Mouse (Mus musculus): ENCODE results near the gene Treml4. TPM values are rescaled to one million over a fixed set of nuclear protein-coding genes. Genes with fewer than 3 reads are reported as not detected.

Treml4 gene
- polyA plus RNA-seq (2015; fragmentation: Nextera tagmentation; extraction: Ambion mirVana): 0.17 and 0.59 TPM in 2 replicates

DNA sequence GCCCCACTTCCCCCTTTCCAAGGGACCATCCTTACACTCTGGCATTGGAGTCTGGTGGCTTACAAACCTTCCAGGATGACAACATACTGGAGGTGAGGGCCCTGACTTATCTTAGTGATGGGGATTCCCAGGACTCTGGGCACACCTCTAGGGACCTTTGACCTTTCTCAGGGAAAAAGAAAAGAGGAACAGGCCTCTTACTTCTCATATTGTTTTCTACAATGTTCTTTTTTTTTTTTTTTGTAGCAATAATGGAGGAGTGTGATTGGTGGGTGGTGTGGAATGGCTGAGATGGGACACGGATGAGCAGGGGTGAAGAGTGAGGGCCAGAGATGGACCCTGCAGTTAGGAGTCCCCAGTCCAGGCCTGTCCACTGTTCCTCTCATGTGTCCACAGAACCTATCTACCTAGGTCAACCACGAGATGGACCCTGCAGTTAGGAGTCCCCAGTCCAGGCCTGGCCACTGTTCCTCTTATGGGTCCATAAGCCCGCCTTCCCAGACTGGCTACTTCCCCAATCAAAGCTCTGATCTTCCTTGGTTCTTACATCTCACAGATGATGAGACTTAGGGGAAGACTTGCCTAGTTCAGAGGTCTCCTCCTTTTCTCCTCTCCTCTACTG lies at the start of gene Treml4:
Gene Treml4 (plus strand): TSS at position 555 of the 622 bp plus-strand sequence.
- H3K27me3 ChIP-seq (replicated peaks; ENCODE audit: control insufficient read depth, insufficient read depth, low read length): no peaks in the 10 kb centered on the region
- peaks cover 9% of the 10 kb centered on the region for H3K9me3 ChIP-seq (ENCODE audit: control insufficient read depth, low read length)
- H3K4me2 ChIP-seq (ENCODE audit: low read length): no peak within 1 kb of the TSS
- WGBS: 85% methylated on average over 3 of the region's 3 CpGs
- no peak for ATAC-seq
- H3K27ac ChIP-seq (ENCODE audit: low read depth, low read length): no peak within 1 kb of the TSS
- H3K9ac ChIP-seq (ENCODE audit: low read depth, low read length): no peak within 1 kb of the TSS
- no peaks in the 10 kb centered on the region for H3K4me1 ChIP-seq (ENCODE audit: control insufficient read depth, insufficient read depth, low read depth, low read length)
- no peak within 1 kb of the TSS for H3K4me3 ChIP-seq (ENCODE audit: low read length)
- H3K36me3 ChIP-seq (ENCODE audit: control insufficient read depth, insufficient read depth, low read length): no peaks in the 10 kb centered on the region

DNA sequence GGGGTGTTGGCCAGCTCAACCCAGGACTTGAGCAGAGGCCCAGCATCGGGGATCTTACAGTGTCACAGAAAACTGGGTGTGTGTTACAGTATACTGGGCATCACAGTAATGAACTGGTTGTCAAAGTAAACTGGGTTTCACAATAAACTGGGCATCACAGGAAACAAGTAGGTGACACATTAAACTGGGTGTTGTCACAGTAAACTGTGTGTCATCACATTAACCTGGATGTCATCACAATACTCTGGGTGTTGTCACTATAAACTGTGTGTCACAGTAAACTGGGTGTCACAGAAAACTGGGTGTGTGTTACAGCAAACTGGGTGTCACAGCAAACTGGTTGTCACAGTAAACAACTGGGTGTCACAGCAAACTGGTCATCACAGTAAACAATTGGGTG lies 48.7 kb upstream of the Treml4 start:
- Histone ChIP-seq H3K4me2 (ENCODE audit: low read length) (no peak overlapping the region), H3K4me1 (ENCODE audit: control insufficient read depth, insufficient read depth, low read depth, low read length) (no peaks in the 10 kb centered on the region), H3K27me3 (replicated peaks; ENCODE audit: control insufficient read depth, insufficient read depth, low read length) (no peaks in the 10 kb centered on the region), H3K27ac (ENCODE audit: low read depth, low read length) (no peak overlapping the region), H3K36me3 (ENCODE audit: control insufficient read depth, insufficient read depth, low read length) (no peaks in the 10 kb centered on the region), H3K9me3 (ENCODE audit: control insufficient read depth, low read length) (no peaks in the 10 kb centered on the region), H3K9ac (ENCODE audit: low read depth, low read length) (no peak overlapping the region), H3K4me3 (ENCODE audit: low read length) (no peak overlapping the region)
- ATAC-seq: no peak
- 83% methylated on average over 1 of the region's 1 CpGs for WGBS

DNA sequence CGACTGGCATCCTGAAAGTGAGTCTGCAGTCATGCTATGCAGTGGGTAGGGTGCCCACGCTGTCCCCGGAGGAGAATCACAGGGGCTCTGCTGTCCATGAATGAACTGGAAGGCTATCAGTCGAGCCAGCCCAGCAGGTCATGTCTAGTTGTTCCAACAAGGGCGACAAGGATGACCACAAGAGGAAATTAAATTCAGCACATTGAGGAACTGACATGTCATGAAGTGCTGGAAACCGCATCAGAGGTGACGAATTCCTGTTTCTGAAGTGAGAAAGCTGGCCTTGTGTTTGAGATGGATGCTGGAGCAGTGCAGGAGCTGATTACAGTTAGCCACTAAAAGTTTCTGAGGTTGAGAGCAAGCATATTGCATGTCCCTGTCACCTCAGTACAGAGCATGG lies 33.4 kb upstream of the Treml4 start:
- Histone ChIP-seq H3K4me3 (ENCODE audit: low read length) (no peak overlapping the region), H3K4me1 (ENCODE audit: control insufficient read depth, insufficient read depth, low read depth, low read length) (no peaks in the 10 kb centered on the region), H3K27ac (ENCODE audit: low read depth, low read length) (no peak overlapping the region), H3K27me3 (replicated peaks; ENCODE audit: control insufficient read depth, insufficient read depth, low read length) (no peaks in the 10 kb centered on the region), H3K9ac (ENCODE audit: low read depth, low read length) (no peak overlapping the region), H3K4me2 (ENCODE audit: low read length) (no peak overlapping the region), H3K36me3 (ENCODE audit: control insufficient read depth, insufficient read depth, low read length) (no peaks in the 10 kb centered on the region), H3K9me3 (ENCODE audit: control insufficient read depth, low read length) (no peaks in the 10 kb centered on the region)
- WGBS: 90% methylated on average over 7 of the region's 7 CpGs
- ATAC-seq: no peak

DNA sequence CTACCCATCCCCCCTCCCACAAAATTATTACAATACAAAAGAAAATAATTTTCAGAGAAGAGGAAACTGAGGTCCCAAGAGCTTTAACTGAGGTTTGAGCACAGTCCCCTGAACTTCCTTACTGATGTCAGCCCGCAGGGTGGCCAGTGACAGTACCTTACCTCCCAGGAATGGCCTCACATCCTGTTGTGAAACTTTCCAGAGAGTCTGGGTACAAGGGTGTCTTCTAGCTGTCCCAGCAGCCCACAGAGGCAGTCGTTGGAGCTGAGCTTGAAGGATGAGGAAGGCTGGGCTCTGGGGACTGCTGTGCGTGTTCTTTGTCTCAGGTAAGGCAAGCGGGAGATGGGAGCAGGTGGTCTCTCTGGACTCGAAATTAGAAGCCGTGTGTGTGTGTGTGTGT lies 31.6 kb upstream of the Treml4 start, which contains the start of gene Trem1:
Gene Trem1 (plus strand): TSS at position 251 of the 400 bp plus-strand sequence.
- WGBS: 84% methylated on average over 6 of the region's 6 CpGs
- ATAC-seq: no peak
- no peaks in the 10 kb centered on the region for H3K4me1 ChIP-seq (ENCODE audit: control insufficient read depth, insufficient read depth, low read depth, low read length)

DNA sequence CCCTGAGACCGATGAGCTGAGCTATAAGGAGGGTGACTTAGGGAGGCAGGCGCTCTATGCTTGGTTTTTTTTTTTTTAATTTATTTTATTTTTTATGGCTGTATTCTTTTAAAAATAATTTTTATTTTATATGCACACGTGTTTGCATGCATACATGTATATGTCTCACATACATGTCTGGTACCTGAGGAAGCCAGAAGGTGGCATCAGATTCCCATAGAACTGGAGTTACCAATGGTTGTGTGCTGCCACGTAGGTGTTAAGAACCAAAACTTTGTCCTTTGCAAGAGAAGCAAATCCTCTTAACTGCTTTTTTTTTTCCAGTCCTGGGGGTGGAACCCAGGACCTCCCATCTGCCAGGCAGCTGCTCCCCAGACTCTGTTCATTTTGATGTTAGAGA lies 30.3 kb upstream of the Treml4 start:
- WGBS: 92% methylated on average over 4 of the region's 4 CpGs
- Histone ChIP-seq H3K4me1 (ENCODE audit: control insufficient read depth, insufficient read depth, low read depth, low read length) (no peaks in the 10 kb centered on the region), H3K9me3 (ENCODE audit: control insufficient read depth, low read length) (peaks cover 4% of the 10 kb centered on the region), H3K4me2 (ENCODE audit: low read length) (no peak overlapping the region), H3K27ac (ENCODE audit: low read depth, low read length) (no peak overlapping the region), H3K27me3 (replicated peaks; ENCODE audit: control insufficient read depth, insufficient read depth, low read length) (no peaks in the 10 kb centered on the region), H3K9ac (ENCODE audit: low read depth, low read length) (no peak overlapping the region), H3K4me3 (ENCODE audit: low read length) (no peak overlapping the region), H3K36me3 (ENCODE audit: control insufficient read depth, insufficient read depth, low read length) (no peaks in the 10 kb centered on the region)
- no peak for ATAC-seq

More for the DNA sequence above, 31.6 kb upstream of the Treml4 start, which contains the start of gene Trem1:
- H3K4me2 ChIP-seq (ENCODE audit: low read length): no peak within 1 kb of the TSS
- H3K4me3 ChIP-seq (ENCODE audit: low read length): no peak within 1 kb of the TSS
- no peak within 1 kb of the TSS for H3K27ac ChIP-seq (ENCODE audit: low read depth, low read length)
- H3K27me3 ChIP-seq (replicated peaks; ENCODE audit: control insufficient read depth, insufficient read depth, low read length): no peaks in the 10 kb centered on the region
- no peak within 1 kb of the TSS for H3K9ac ChIP-seq (ENCODE audit: low read depth, low read length)
- no peaks in the 10 kb centered on the region for H3K9me3 ChIP-seq (ENCODE audit: control insufficient read depth, low read length)
- no peaks in the 10 kb centered on the region for H3K36me3 ChIP-seq (ENCODE audit: control insufficient read depth, insufficient read depth, low read length)

DNA sequence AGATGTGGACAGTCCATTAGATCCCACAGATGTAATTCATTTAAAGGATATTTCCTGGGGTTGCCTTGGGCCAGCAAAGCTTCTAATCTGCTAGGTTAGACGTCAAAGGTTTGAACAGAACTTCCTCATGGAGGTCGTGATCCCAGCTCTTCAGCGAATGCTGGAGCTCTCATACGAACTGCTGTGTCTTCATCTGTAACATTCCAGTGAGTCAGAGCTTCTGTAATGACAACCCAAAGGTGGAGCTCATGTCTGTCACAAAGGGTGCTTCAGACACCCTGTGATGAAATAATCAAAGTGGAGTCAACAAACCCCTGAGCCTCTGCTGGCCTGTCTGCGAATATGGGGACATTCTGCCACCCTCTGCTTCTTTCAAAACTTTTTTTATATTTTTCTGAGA lies 29.5 kb upstream of the Treml4 start:
- Histone ChIP-seq H3K9ac (ENCODE audit: low read depth, low read length) (no peak overlapping the region), H3K36me3 (ENCODE audit: control insufficient read depth, insufficient read depth, low read length) (no peaks in the 10 kb centered on the region), H3K4me1 (ENCODE audit: control insufficient read depth, insufficient read depth, low read depth, low read length) (no peaks in the 10 kb centered on the region), H3K4me2 (ENCODE audit: low read length) (no peak overlapping the region), H3K9me3 (ENCODE audit: control insufficient read depth, low read length) (peaks cover 4% of the 10 kb centered on the region), H3K27ac (ENCODE audit: low read depth, low read length) (no peak overlapping the region), H3K27me3 (replicated peaks; ENCODE audit: control insufficient read depth, insufficient read depth, low read length) (no peaks in the 10 kb centered on the region), H3K4me3 (ENCODE audit: low read length) (no peak overlapping the region)
- WGBS: 81% methylated on average over 5 of the region's 5 CpGs
- ATAC-seq: no peak

DNA sequence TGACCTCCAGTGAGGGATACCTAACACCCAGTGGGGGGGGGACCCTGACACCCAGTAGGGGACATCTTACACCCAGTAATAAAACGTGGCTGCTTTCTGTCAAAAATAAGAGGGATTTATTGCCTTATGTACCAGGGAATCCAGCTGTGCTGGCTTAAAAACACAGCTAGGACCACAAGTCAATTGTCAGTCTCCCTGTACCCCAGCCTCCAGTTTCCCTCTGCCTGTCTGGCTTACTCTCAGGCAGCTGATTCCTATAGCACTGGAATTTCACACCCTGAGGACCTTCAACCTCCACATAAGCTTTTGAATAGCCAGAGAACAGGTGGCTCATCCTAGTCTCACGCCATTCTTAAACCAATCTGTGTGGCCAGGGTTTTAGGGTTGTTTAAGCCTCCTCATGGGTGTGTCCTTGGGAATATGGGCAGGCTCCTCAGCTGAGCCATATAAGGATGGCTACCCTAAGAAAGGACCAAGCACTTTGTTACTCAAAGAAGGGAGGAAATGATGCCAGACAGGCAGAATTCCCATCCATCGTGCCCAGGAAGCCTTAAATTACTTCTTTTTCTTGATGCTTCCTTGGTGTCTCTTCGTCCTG lies 28.2 kb upstream of the Treml4 start:
- Histone ChIP-seq H3K4me2 (ENCODE audit: low read length) (no peak overlapping the region), H3K27ac (ENCODE audit: low read depth, low read length) (no peak overlapping the region), H3K36me3 (ENCODE audit: control insufficient read depth, insufficient read depth, low read length) (no peaks in the 10 kb centered on the region), H3K4me3 (ENCODE audit: low read length) (no peak overlapping the region), H3K9me3 (ENCODE audit: control insufficient read depth, low read length) (peaks cover 4% of the 10 kb centered on the region), H3K4me1 (ENCODE audit: control insufficient read depth, insufficient read depth, low read depth, low read length) (no peaks in the 10 kb centered on the region), H3K9ac (ENCODE audit: low read depth, low read length) (no peak overlapping the region), H3K27me3 (replicated peaks; ENCODE audit: control insufficient read depth, insufficient read depth, low read length) (no peaks in the 10 kb centered on the region)
- ATAC-seq: no peak
- WGBS: 53% methylated on average over 4 of the region's 4 CpGs

DNA sequence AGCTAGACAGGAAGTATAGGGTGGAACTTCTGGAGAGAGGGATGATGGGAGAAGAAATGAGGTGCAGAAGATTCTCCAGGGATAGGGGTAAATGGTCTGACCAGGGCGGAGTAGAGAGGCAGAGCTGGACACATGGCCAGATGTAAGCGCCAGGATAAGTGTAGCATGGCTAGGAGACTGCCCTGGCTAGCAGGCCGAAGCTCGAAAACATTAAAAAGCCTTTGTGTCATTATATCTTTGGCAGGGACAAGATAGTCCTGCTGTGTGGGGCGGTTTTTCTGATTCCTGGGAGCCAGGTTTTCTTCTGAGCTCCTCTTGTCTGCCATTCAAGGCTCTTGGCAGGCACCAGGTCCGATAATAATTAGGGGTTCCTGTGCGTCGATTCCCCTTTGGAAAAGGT lies 26.5 kb upstream of the Treml4 start:
- Histone ChIP-seq H3K4me2 (ENCODE audit: low read length) (no peak overlapping the region), H3K27me3 (replicated peaks; ENCODE audit: control insufficient read depth, insufficient read depth, low read length) (no peaks in the 10 kb centered on the region), H3K9me3 (ENCODE audit: control insufficient read depth, low read length) (peaks cover 4% of the 10 kb centered on the region), H3K9ac (ENCODE audit: low read depth, low read length) (no peak overlapping the region), H3K4me1 (ENCODE audit: control insufficient read depth, insufficient read depth, low read depth, low read length) (no peaks in the 10 kb centered on the region), H3K36me3 (ENCODE audit: control insufficient read depth, insufficient read depth, low read length) (no peaks in the 10 kb centered on the region), H3K4me3 (ENCODE audit: low read length) (no peak overlapping the region), H3K27ac (ENCODE audit: low read depth, low read length) (no peak overlapping the region)
- 91% methylated on average over 8 of the region's 8 CpGs for WGBS
- no peak for ATAC-seq

DNA sequence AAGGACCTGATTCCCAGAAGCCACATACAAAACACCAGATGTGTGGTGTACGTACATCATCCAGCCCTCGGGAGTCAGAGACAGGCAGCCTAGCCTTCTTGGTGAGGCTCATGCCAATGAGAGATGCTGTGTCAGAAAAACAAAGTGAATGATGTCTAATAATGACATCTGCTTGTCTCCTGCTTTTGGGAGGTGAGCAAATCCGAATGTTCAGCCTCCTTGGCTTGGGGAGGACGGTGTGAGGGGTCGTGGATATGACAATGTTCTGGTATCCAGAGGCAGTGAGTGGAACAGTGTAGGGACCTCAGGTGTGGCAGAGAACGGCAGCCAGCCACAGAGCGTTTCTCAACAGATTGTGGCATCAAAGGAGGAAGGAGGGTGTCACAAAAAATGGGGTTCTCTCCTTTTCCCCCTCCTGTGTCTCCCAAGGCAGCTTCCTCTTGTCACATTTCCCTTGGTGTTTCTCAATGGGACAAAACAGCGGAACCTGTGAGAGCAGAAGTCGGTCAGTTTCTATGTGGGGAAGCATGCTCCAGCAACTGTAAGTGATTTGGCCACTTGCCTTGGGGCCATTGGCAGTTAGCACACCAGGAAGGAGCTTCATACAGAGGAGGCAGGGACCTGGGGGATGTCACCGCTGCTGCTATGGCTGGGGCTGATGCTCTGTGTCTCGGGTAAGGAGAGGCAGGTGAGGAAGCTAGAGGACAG lies 16.7 kb upstream of the Treml4 start, which contains the start of gene Trem3:
Gene Trem3 (plus strand): TSS at position 557 of the 708 bp plus-strand sequence.
- 78% methylated on average over 11 of the region's 11 CpGs for WGBS
- no peaks in the 10 kb centered on the region for H3K4me1 ChIP-seq (ENCODE audit: control insufficient read depth, insufficient read depth, low read depth, low read length)
- no peaks in the 10 kb centered on the region for H3K27me3 ChIP-seq (replicated peaks; ENCODE audit: control insufficient read depth, insufficient read depth, low read length)
- H3K4me2 ChIP-seq (ENCODE audit: low read length): no peak within 1 kb of the TSS
- H3K36me3 ChIP-seq (ENCODE audit: control insufficient read depth, insufficient read depth, low read length): no peaks in the 10 kb centered on the region
- H3K27ac ChIP-seq (ENCODE audit: low read depth, low read length): no peak within 1 kb of the TSS
- no peak for ATAC-seq
- H3K9me3 ChIP-seq (ENCODE audit: control insufficient read depth, low read length): no peaks in the 10 kb centered on the region
- no peak within 1 kb of the TSS for H3K9ac ChIP-seq (ENCODE audit: low read depth, low read length)
- H3K4me3 ChIP-seq (ENCODE audit: low read length): no peak within 1 kb of the TSS
